Mouse (Mus musculus): ENCODE measurements around the gene D430041D05Rik.

- TF ChIP-seq ZC3H11A (IDR thresholded peaks at IDR 0.05; ENCODE audit: borderline replicate concordance, low read depth, low read length) (no peak), HCFC1 (IDR thresholded peaks at IDR 0.05; ENCODE audit: borderline replicate concordance, insufficient read depth, low read length) (no peak)
Measured at GRCm38 (mm10) chr2:104095741-104096213, 315.0 kb downstream of the D430041D05Rik start, which contains the start of gene Cd59a.

All from ES-E14 (cell line).